Mouse (Mus musculus) liver, embryonic 11.5 days (tissue): Measurements from ENCODE around the gene Zfand4. TPM values are rescaled to one million over a fixed set of nuclear protein-coding genes. Genes with fewer than 3 reads are reported as not detected.
A peak's percentile ranks its signal among the peaks of the same experiment; 100 is the strongest.
"Not testable (repeated sequence)": the region's sequence is repeated elsewhere in the genome, so short reads cannot be mapped to it uniquely, and the experiment has no call there.

Experiments used
- ATAC-seq: fragments of 200-750 bp; cut with Nextera tagmentation; replicated peaks from 2 replicates; pipeline ENCODE4 v1.8.0; 2017; ENCODE audit warnings: moderate number of reproducible peaks, mild to moderate bottlenecking, moderate TSS enrichment, moderate library complexity; ENCODE audit not compliant: low FRiP score
- DNase-seq: peaks from one replicate; pipeline ENCODE4 v3.0.0-alpha.2; 2017; ENCODE audit warnings: low spot score
- H3K27ac ChIP-seq: fragments of 300-500 bp; sonication (generic); 2 replicates; pipeline ENCODE4 v1.5.1; 2014; ENCODE audit warnings: mild to moderate bottlenecking, low read depth, low read length, control low read depth
- H3K27me3 ChIP-seq: fragments of 300-500 bp; sonication (generic); replicated peaks from 2 replicates; pipeline ENCODE4 v1.6.1; 2014; ENCODE audit warnings: low read length, mixed read lengths; ENCODE audit not compliant: control insufficient read depth, insufficient read depth
- H3K36me3 ChIP-seq: fragments of 300-500 bp; sonication (generic); 2 replicates; pipeline ENCODE4 v1.6.1; 2014; ENCODE audit warnings: mild to moderate bottlenecking, low read length, moderate library complexity, mixed read lengths; ENCODE audit not compliant: control insufficient read depth, insufficient read depth
- H3K4me1 ChIP-seq: fragments of 300-500 bp; sonication (generic); replicated peaks from 2 replicates; pipeline ENCODE4 v1.6.1; 2014; ENCODE audit warnings: low read length, mixed read lengths; ENCODE audit not compliant: control insufficient read depth, insufficient read depth
- H3K4me2 ChIP-seq: fragments of 300-500 bp; sonication (generic); 2 replicates; pipeline ENCODE4 v1.6.1; 2014; ENCODE audit warnings: mild to moderate bottlenecking, control low read depth, moderate library complexity
- H3K4me3 ChIP-seq: fragments of 300-500 bp; sonication (generic); 2 replicates; pipeline ENCODE4 v1.5.1; 2014; ENCODE audit warnings: low read depth, low read length, control low read depth
- H3K9ac ChIP-seq: fragments of 300-500 bp; sonication (generic); 2 replicates; pipeline ENCODE4 v1.6.1; 2014; ENCODE audit warnings: low read depth, low read length, control low read depth
- H3K9me3 ChIP-seq: fragments of 300-500 bp; sonication (generic); 2 replicates; pipeline ENCODE4 v1.6.1; 2016; ENCODE audit warnings: low read length, inconsistent platforms, mixed read lengths; ENCODE audit not compliant: control insufficient read depth
- WGBS: fragments of 180-500 bp; shearing (Covaris S2); extraction: QIAGEN DNeasy Blood & Tissue Kit; methylation state at CpG from one replicate; pipeline ENCODE4 v1.1.7; 2014; 5-methylcytosine and 5-hydroxymethylcytosine counted together
- polyA plus RNA-seq: library from polyadenylated mRNA; unstranded; fragments of >200 nt; fragmentation: Nextera tagmentation; extraction: Ambion mirVana; gene quantifications from 2 replicates; pipeline ENCODE4 v1.2.1, GENCODE M21; 2014

The Zfand4 gene
- 7.3 and 7.9 TPM in 2 replicates for polyA plus RNA-seq

GRCm38 (mm10) chr6:116264018-116264651 lies at the start of gene Zfand4:
Gene Zfand4, plus strand, starts transcription at chr6:116264222.
- under 1% methylated on average over 44 of the region's 67 CpGs for WGBS
- H3K27me3 ChIP-seq: no peaks in the 10 kb centered on the region

GRCm38 (mm10) chr6:116227767-116228166 lies 36.3 kb upstream of the Zfand4 start:
- WGBS: 78% methylated on average over 11 of the region's 11 CpGs
- Histone ChIP-seq H3K4me3 (no peak overlapping the region), H3K36me3 (peaks cover 15% of the 10 kb centered on the region; the same call in 1 of the 2 replicates), H3K9me3 (no peaks in the 10 kb centered on the region), H3K9ac (no peak overlapping the region), H3K27me3 (no peaks in the 10 kb centered on the region), H3K27ac (no peak overlapping the region), H3K4me2 (no peak overlapping the region), H3K4me1 (no peaks in the 10 kb centered on the region)
- ATAC-seq (no peak), DNase-seq (no peak)

More at GRCm38 (mm10) chr6:116264018-116264651, at the start of gene Zfand4:
- peak within 1 kb of the TSS; percentile 81 for H3K4me3 ChIP-seq
- peak; percentile 96 for ATAC-seq
- peak within 1 kb of the TSS; percentile 93 for H3K9ac ChIP-seq
- no peaks in the 10 kb centered on the region for H3K9me3 ChIP-seq
- DNase-seq: peak; percentile 93
- H3K4me1 ChIP-seq: peaks cover 10% of the 10 kb centered on the region
- peak within 1 kb of the TSS; percentile 90 for H3K4me2 ChIP-seq
- no peaks in the 10 kb centered on the region; the same call in 1 of the 2 replicates for H3K36me3 ChIP-seq
- H3K27ac ChIP-seq: peak within 1 kb of the TSS; percentile 36

- Histone ChIP-seq H3K4me2 (no peak overlapping the region), H3K4me1 (no peaks in the 10 kb centered on the region), H3K9ac (no peak overlapping the region), H3K36me3 (peaks cover 14% of the 10 kb centered on the region; the same call in 1 of the 2 replicates), H3K4me3 (no peak overlapping the region), H3K9me3 (no peaks in the 10 kb centered on the region), H3K27me3 (no peaks in the 10 kb centered on the region), H3K27ac (no peak overlapping the region)
- ATAC-seq (peak; percentile 61), DNase-seq (peak; percentile 41)
- 53% methylated on average over 12 of the region's 12 CpGs for WGBS
Observed at GRCm38 (mm10) chr6:116228785-116229525, 35.1 kb upstream of the Zfand4 start.

- H3K9me3 ChIP-seq, H3K9ac ChIP-seq, H3K4me3 ChIP-seq, DNase-seq, ATAC-seq, H3K27ac ChIP-seq, H3K4me1 ChIP-seq, H3K27me3 ChIP-seq, H3K4me2 ChIP-seq: not testable (repeated sequence)
- 84% methylated on average over 2 of the region's 2 CpGs for WGBS
- H3K36me3 ChIP-seq: peaks cover 18% of the 10 kb centered on the region; the same call in 1 of the 2 replicates
Observed at GRCm38 (mm10) chr6:116234821-116235220, 29.2 kb upstream of the Zfand4 start.

GRCm38 (mm10) chr6:116235336-116235735 lies 28.7 kb upstream of the Zfand4 start:
- DNase-seq: no peak
- WGBS: 90% methylated on average over 5 of the region's 5 CpGs

GRCm38 (mm10) chr6:116238083-116238482 lies 25.9 kb upstream of the Zfand4 start:
- H3K4me2 ChIP-seq: no peak overlapping the region
- peaks cover 11% of the 10 kb centered on the region; the same call in 1 of the 2 replicates for H3K36me3 ChIP-seq
- 88% methylated on average over 5 of the region's 5 CpGs for WGBS
- no peaks in the 10 kb centered on the region for H3K27me3 ChIP-seq
- H3K9ac ChIP-seq: no peak overlapping the region
- no peak overlapping the region for H3K4me3 ChIP-seq
- H3K27ac ChIP-seq: no peak overlapping the region
- H3K9me3 ChIP-seq: no peaks in the 10 kb centered on the region
- H3K4me1 ChIP-seq: no peaks in the 10 kb centered on the region
- DNase-seq: no peak
- ATAC-seq: no peak

More at GRCm38 (mm10) chr6:116235336-116235735, 28.7 kb upstream of the Zfand4 start:
- Histone ChIP-seq H3K4me2 (no peak overlapping the region), H3K36me3 (peaks cover 20% of the 10 kb centered on the region; the same call in 1 of the 2 replicates), H3K4me1 (no peaks in the 10 kb centered on the region), H3K4me3 (no peak overlapping the region), H3K27me3 (no peaks in the 10 kb centered on the region), H3K9ac (no peak overlapping the region), H3K9me3 (no peaks in the 10 kb centered on the region), H3K27ac (no peak overlapping the region)
- ATAC-seq: no peak

- Histone ChIP-seq H3K9me3 (no peaks in the 10 kb centered on the region), H3K4me1 (no peaks in the 10 kb centered on the region), H3K4me2 (no peak overlapping the region), H3K4me3 (no peak overlapping the region), H3K27ac (no peak overlapping the region), H3K36me3 (peaks cover 14% of the 10 kb centered on the region; the same call in 1 of the 2 replicates), H3K27me3 (no peaks in the 10 kb centered on the region), H3K9ac (no peak overlapping the region)
- no peak for ATAC-seq
- 81% methylated on average over 2 of the region's 2 CpGs for WGBS
- DNase-seq: no peak
Observed at GRCm38 (mm10) chr6:116240371-116240770, 23.7 kb upstream of the Zfand4 start.

GRCm38 (mm10) chr6:116259649-116260048 lies 4.4 kb upstream of the Zfand4 start:
- no peaks in the 10 kb centered on the region; the same call in 1 of the 2 replicates for H3K4me1 ChIP-seq
- no peak overlapping the region for H3K27ac ChIP-seq
- no peak overlapping the region for H3K9ac ChIP-seq
- no peak overlapping the region for H3K4me2 ChIP-seq
- H3K9me3 ChIP-seq: no peaks in the 10 kb centered on the region
- 91% methylated on average over 4 of the region's 4 CpGs for WGBS
- no peak for ATAC-seq
- no peak overlapping the region for H3K4me3 ChIP-seq
- no peaks in the 10 kb centered on the region for H3K27me3 ChIP-seq
- no peak for DNase-seq
- peaks cover 2% of the 10 kb centered on the region; the same call in 1 of the 2 replicates for H3K36me3 ChIP-seq
